Mouse (Mus musculus): ENCODE data around the gene Klk6. TPM values are rescaled to one million over a fixed set of nuclear protein-coding genes. Genes with fewer than 3 reads are reported as not detected.

The Klk6 gene
- polyA plus RNA-seq, 1 experiment from 2014 or later: not detected

DNA sequence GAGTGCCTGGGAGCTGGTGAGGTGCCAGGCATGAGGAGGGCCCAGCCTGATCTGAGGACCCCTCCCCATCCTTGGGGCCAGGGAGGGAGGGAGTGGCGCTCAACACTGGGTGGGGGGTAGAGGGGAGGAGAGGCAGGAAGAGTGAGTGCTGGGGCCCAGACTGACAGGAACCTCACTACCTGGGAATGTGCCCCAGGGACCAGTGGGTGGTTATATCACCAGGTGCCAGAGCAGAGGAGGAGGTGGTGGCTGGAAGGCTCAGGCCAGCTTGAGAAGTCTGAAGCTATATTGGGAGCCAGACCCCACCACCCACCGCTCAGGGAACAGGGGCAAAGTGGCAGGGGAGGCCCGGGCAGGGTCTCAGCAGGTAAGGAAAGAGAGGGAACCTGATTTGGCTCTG, 17.4 kb downstream of the Klk6 start, which contains the start of gene Klk5:
Gene Klk5 (plus strand): TSS at position 271 of the 400 bp plus-strand sequence.
- Histone ChIP-seq H3K4me2 (replicated peaks) (no peak within 1 kb of the TSS), H3K27ac (no peak within 1 kb of the TSS), H3K36me3 (no peaks in the 10 kb centered on the region), H3K4me1 (no peaks in the 10 kb centered on the region), H3K27me3 (no peaks in the 10 kb centered on the region), H3K9ac (no peak within 1 kb of the TSS), H3K9me3 (replicated peaks) (no peaks in the 10 kb centered on the region), H3K4me3 (no peak within 1 kb of the TSS)
- no peak for ATAC-seq (ENCODE audit: low FRiP score)
- 56% methylated on average over 3 of the region's 3 CpGs for WGBS

DNA sequence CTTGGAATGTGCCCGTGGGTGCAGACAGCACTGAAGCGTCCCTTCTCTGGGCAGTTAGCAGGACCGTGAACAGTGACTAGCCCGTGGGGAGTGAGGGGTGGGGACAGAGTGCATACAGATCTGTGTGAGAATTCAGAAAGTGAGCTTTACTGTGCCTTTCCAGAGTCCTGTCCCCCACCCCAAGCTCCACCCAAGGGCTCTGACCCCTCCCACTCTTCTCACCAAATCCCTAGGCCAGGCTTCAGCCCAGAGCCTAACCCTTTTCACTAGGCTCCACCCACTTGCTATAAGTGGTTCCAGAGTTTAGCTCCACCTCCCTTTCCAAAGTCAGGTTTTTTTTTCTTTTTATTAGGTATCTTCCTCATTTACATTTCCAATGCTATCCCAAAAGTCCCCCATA, 19.5 kb downstream of the Klk6 start:
- H3K9me3 ChIP-seq (replicated peaks): no peaks in the 10 kb centered on the region
- H3K36me3 ChIP-seq: no peaks in the 10 kb centered on the region
- no peaks in the 10 kb centered on the region for H3K4me1 ChIP-seq
- H3K4me3 ChIP-seq: no peak overlapping the region
- no peak for ATAC-seq (ENCODE audit: low FRiP score)
- 86% methylated on average over 4 of the region's 4 CpGs for whole genome bisulfite sequencing
- H3K9ac ChIP-seq: no peak overlapping the region
- no peak overlapping the region for H3K4me2 ChIP-seq (replicated peaks)
- H3K27me3 ChIP-seq: no peaks in the 10 kb centered on the region
- no peak overlapping the region for H3K27ac ChIP-seq

DNA sequence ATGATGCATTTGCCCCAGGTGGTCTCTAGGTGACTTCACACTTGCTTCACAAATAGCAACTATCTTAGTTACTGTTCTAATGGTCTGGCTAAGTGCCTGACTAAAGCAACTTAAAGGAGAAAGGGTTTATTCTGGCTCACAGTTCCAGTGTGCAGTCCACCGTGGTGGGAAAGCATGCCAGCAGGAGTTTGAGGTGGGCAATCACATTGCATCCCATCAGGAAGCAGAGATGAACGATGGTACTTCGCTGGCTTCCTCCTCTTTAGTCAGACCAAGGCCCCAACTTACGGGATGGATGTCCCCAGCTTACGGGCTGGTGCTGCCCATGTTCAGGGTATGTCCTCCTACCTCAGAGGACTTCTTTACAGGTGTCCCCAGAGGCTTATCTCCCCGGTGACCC, 27.3 kb downstream of the Klk6 start:
- 94% methylated on average over 6 of the region's 6 CpGs for WGBS
- Histone ChIP-seq H3K9me3 (replicated peaks) (no peaks in the 10 kb centered on the region), H3K9ac (no peak overlapping the region), H3K27me3 (no peaks in the 10 kb centered on the region), H3K27ac (no peak overlapping the region), H3K4me1 (no peaks in the 10 kb centered on the region), H3K4me2 (replicated peaks) (no peak overlapping the region), H3K36me3 (no peaks in the 10 kb centered on the region), H3K4me3 (no peak overlapping the region)
- no peak for ATAC-seq (ENCODE audit: low FRiP score)

DNA sequence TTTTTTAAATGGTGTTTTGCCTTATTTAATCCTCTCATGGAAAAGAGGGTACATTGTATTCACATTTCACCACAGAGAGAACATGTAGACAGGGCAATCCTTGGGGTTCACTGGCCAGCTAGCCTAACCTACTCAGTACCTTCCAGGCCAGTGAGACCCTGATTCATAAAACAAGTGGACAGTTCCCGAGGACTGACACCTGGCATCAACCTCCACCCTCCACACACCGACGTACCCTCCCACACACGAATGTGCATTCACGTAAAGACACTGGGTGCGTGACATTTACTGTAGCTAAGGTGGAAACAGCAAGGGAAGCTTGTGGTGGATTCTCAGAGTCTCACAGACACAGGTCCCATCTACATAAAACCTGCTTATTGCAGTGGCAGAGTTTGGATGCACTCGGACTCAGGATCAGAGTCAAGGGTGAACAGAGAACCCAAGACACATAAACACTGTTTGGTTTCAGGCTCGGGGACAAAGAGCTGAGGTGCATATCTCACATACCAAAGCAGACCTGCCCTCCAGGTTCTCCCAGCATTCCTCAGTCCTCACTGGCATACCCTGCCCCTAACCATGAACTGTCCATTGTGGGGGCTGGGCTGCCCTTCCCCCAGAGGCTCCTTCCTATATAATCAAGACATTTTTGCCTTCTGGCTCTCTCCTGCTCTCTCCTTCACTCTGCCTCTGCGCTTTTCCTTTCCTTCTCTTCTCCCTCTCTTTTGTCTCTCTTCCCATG, 30.5 kb downstream of the Klk6 start:
- no peak overlapping the region for H3K4me2 ChIP-seq (replicated peaks)
- H3K4me3 ChIP-seq: no peak overlapping the region
- H3K36me3 ChIP-seq: no peaks in the 10 kb centered on the region
- no peak overlapping the region for H3K27ac ChIP-seq
- ATAC-seq (ENCODE audit: low FRiP score): no peak
- H3K9ac ChIP-seq: no peak overlapping the region
- no peaks in the 10 kb centered on the region for H3K9me3 ChIP-seq (replicated peaks)
- no peaks in the 10 kb centered on the region for H3K4me1 ChIP-seq
- 87% methylated on average over 9 of the region's 9 CpGs for WGBS
- no peaks in the 10 kb centered on the region for H3K27me3 ChIP-seq

DNA sequence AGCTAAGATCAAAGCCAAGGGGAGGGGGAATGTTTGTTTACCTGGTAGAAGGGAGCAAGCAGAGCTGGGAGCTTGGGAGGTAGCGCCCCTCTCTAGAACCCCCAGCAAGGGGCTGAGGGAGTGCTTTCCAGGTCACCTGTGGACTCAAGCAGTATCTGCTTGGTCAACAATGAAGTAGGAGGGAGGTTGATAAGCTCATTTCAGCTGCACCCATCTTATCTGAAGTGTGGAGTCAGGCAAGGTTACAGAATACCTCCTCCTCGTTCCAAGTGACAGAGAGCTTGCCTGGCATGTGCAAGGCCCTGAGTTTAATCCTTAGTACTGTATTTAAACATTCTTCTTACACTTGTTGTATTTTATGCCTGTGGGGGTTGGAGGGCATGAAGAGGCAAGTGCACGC, 31.4 kb downstream of the Klk6 start:
- H3K9ac ChIP-seq: no peak overlapping the region
- H3K4me2 ChIP-seq (replicated peaks): no peak overlapping the region
- no peaks in the 10 kb centered on the region for H3K27me3 ChIP-seq
- H3K9me3 ChIP-seq (replicated peaks): no peaks in the 10 kb centered on the region
- H3K4me3 ChIP-seq: no peak overlapping the region
- no peak for ATAC-seq (ENCODE audit: low FRiP score)
- H3K4me1 ChIP-seq: no peaks in the 10 kb centered on the region
- no peaks in the 10 kb centered on the region for H3K36me3 ChIP-seq
- H3K27ac ChIP-seq: no peak overlapping the region
- 82% methylated on average over 3 of the region's 3 CpGs for WGBS

DNA sequence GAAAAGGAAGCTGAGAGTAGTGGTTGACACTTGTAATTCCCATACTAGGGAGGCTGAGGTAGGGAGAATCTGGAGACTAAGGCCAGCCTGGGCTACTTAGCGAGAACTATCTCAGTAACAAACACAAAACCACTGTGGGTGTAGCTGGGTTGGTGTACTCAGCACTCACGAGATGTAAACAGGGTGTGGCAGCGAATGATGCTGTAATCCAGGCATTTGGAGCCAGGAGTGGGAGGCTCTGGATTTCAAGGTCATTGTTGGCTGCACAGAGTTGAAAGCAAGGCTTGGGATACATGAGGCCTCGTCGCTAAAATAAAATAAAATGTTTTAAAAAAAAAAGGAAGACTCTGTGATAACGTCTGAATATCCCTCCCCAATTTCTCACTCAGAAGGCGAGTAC, 32.0 kb downstream of the Klk6 start:
- no peak overlapping the region for H3K27ac ChIP-seq
- ATAC-seq (ENCODE audit: low FRiP score): no peak

DNA sequence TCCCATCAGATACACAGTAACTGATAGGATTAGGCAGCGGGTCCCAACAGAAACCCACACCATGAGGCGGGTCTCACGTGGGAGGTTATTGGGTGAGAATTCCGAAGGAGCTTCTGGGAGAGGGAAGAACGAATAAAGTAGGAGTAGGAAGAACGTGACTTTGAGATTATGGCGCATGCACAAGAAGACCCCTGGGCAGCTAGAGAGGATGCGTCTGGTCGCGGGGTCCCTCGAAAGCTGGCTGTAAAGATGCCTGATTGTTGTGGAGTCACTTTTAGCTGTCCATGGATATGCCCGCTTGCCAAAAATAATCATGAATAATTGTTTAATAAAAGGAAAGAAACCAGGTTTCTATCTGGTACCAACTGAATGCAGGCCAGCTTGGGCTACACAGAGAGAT, 33.2 kb downstream of the Klk6 start:
- no peak overlapping the region for H3K4me2 ChIP-seq (replicated peaks)
- H3K36me3 ChIP-seq: no peaks in the 10 kb centered on the region
- no peaks in the 10 kb centered on the region for H3K4me1 ChIP-seq
- H3K9me3 ChIP-seq (replicated peaks): no peaks in the 10 kb centered on the region
- no peak overlapping the region for H3K4me3 ChIP-seq
- no peak overlapping the region for H3K27ac ChIP-seq
- no peak overlapping the region for H3K9ac ChIP-seq
- H3K27me3 ChIP-seq: no peaks in the 10 kb centered on the region
- no peak for ATAC-seq (ENCODE audit: low FRiP score)
- WGBS: 91% methylated on average over 12 of the region's 12 CpGs

More for the DNA sequence above, 32.0 kb downstream of the Klk6 start:
- H3K4me1 ChIP-seq: no peaks in the 10 kb centered on the region
- H3K4me2 ChIP-seq (replicated peaks): no peak overlapping the region
- no peak overlapping the region for H3K4me3 ChIP-seq
- H3K9ac ChIP-seq: no peak overlapping the region
- 89% methylated on average over 7 of the region's 7 CpGs for WGBS
- no peaks in the 10 kb centered on the region for H3K9me3 ChIP-seq (replicated peaks)
- no peaks in the 10 kb centered on the region for H3K36me3 ChIP-seq
- no peaks in the 10 kb centered on the region for H3K27me3 ChIP-seq

DNA sequence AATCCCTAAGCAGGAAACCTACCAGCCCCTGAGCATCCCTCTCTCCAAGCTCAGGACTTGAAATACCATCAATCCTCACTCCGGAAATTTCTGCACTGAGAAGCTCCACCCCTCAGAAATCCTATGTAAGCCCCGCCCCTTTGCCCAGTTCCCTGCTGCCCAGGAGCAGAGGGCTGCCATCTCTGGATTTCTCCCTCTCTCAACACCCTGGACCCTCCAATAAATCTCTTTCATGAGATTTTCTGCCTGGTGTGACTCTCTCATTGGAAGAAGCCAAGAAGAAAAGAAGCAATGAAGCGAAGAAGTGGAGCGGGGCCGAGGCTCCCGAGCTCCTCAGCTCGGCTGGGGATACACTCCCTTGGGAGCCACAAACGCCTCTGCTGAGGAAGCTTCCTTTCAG, 36.1 kb downstream of the Klk6 start:
- Histone ChIP-seq H3K4me3 (no peak overlapping the region), H3K27ac (no peak overlapping the region), H3K27me3 (no peaks in the 10 kb centered on the region), H3K4me1 (no peaks in the 10 kb centered on the region), H3K9me3 (replicated peaks) (no peaks in the 10 kb centered on the region), H3K4me2 (replicated peaks) (no peak overlapping the region), H3K9ac (no peak overlapping the region), H3K36me3 (no peaks in the 10 kb centered on the region)
- 41% methylated on average over 8 of the region's 8 CpGs for WGBS
- no peak for ATAC-seq (ENCODE audit: low FRiP score)

DNA sequence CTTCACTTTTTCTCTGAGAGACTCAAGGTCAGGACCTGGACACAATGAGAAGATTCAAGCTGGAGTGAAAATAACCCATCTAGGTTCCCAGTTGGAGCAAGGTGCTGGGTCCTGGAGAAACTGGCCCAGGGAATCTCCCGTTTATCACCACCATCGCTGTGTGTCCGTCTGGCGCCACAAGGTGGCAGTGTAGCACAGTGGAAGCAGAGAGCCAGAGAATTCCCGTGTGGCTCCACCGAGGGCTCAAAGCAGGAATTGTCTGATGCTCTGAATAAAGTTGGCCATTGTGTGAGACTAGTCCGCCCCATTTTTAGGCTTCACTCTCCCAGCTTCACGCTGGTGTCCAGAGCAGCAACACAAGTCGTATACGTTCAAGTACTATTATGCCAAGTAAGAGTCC, 48.9 kb downstream of the Klk6 start:
- peak; percentile 60; the same call in 1 of the 2 replicates for ATAC-seq (ENCODE audit: low FRiP score)
- 4% methylated on average over 10 of the region's 10 CpGs for WGBS
- Histone ChIP-seq H3K36me3 (no peaks in the 10 kb centered on the region), H3K9me3 (replicated peaks) (no peaks in the 10 kb centered on the region), H3K9ac (no peak overlapping the region), H3K27ac (no peak overlapping the region), H3K27me3 (no peaks in the 10 kb centered on the region), H3K4me1 (no peaks in the 10 kb centered on the region), H3K4me2 (replicated peaks) (no peak overlapping the region), H3K4me3 (no peak overlapping the region)

DNA sequence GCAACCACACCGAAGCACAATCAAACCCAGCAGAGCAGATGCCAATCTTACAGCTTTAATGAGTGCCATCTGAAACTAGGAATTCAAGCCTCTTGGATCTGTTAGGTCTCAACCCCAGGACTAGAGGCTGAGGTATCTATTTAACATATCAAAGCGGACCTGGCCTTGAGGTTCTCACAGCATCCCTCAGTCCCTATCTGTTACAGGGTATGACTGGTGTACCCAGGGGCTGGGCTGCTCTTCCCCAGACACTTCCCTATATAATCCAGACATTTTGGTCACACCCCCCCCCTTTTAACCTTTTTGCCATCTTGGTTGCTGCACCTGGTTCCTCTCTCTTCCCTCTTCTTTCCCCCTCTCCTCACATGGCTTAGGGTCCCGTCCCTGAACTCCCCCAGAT, 49.4 kb downstream of the Klk6 start:
- ATAC-seq (ENCODE audit: low FRiP score): no peak
- Histone ChIP-seq H3K4me3 (no peak overlapping the region), H3K36me3 (no peaks in the 10 kb centered on the region), H3K9ac (no peak overlapping the region), H3K4me1 (no peaks in the 10 kb centered on the region), H3K9me3 (replicated peaks) (no peaks in the 10 kb centered on the region), H3K27me3 (no peaks in the 10 kb centered on the region), H3K27ac (no peak overlapping the region), H3K4me2 (replicated peaks) (no peak overlapping the region)
- 81% methylated on average over 3 of the region's 3 CpGs for WGBS

DNA sequence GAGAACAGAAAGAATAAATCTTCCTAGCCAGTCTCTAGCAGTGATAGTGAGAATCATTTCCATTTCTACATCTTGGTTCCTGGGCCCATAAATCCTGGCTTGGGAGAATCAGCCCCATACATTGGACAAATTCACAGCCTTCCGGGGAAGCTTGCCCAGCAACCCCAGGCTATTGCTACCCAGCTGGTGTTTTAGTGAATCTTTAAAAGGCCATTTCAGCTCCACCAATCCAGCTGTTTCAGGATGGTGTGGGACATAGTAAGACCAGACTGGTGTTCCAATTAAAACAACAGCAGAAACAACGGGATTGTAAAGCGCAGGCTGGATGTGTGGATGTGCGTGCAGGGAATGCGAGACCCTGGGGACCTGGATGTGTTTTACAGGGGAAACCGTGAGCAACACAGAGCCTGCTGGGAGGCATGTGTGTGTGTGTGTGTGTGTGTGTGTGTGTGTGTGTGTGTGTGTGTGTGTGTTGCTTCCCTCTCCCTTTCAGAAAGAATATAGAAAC, 50.6 kb downstream of the Klk6 start:
- 83% methylated on average over 6 of the region's 6 CpGs for WGBS
- no peaks in the 10 kb centered on the region for H3K27me3 ChIP-seq
- no peak overlapping the region for H3K9ac ChIP-seq
- no peak overlapping the region for H3K4me2 ChIP-seq (replicated peaks)
- H3K9me3 ChIP-seq (replicated peaks): no peaks in the 10 kb centered on the region
- H3K36me3 ChIP-seq: no peaks in the 10 kb centered on the region
- H3K4me3 ChIP-seq: no peak overlapping the region
- no peak for ATAC-seq (ENCODE audit: low FRiP score)
- no peak overlapping the region for H3K27ac ChIP-seq
- no peaks in the 10 kb centered on the region for H3K4me1 ChIP-seq

DNA sequence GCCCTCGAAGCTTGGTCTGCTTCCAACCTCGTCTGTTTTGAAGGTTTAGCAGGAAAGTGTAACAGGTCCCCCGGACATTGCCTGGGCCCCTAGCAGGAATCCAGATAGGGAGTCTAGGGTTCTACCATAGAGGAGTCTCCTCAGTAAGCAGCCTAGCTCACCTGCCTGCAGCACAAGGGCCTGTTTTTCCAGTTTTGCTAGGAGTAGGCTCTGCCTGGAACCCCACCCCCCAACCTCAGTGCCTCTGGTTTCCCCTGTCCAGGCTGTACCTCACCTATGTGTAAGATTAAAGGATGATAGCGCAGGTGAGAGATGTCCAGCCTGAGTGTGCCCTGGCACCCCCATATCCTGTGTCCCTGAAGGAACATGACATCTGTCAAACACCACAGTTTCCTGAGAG, 52.1 kb downstream of the Klk6 start:
- Histone ChIP-seq H3K27ac (no peak overlapping the region), H3K9ac (no peak overlapping the region), H3K4me2 (replicated peaks) (no peak overlapping the region), H3K4me1 (no peaks in the 10 kb centered on the region), H3K27me3 (no peaks in the 10 kb centered on the region), H3K4me3 (no peak overlapping the region), H3K9me3 (replicated peaks) (no peaks in the 10 kb centered on the region), H3K36me3 (no peaks in the 10 kb centered on the region)
- ATAC-seq (ENCODE audit: low FRiP score): no peak
- WGBS: 68% methylated on average over 4 of the region's 4 CpGs

DNA sequence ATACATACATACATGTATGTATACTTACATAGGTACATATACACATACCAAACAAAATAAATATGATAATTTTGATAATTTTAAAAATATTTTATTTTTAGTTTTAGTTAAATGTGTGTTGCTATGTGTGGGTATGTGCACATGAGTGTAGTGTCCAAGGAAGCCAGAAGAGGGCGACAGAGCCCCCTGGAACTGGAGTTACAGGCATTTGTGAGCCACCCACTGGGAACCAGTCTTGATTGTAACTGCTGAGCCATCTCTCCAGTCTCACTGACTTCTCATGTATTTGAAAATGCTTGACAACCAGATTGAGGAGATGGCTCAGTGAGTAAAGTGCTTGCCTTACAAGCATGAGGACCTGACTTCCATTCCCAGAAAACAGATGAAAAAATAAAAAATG, 54.0 kb downstream of the Klk6 start:
- Histone ChIP-seq H3K4me1 (no peaks in the 10 kb centered on the region), H3K9ac (no peak overlapping the region), H3K27ac (no peak overlapping the region), H3K36me3 (no peaks in the 10 kb centered on the region), H3K4me2 (replicated peaks) (no peak overlapping the region), H3K27me3 (peaks cover 10% of the 10 kb centered on the region; the same call in 1 of the 2 replicates), H3K9me3 (replicated peaks) (no peaks in the 10 kb centered on the region), H3K4me3 (no peak overlapping the region)
- ATAC-seq (ENCODE audit: low FRiP score): no peak
- 51% methylated on average over 1 of the region's 1 CpGs for WGBS

All from hindbrain, embryonic 12.5 days (tissue).